Mouse (Mus musculus) left cerebral cortex, adult 11 months (tissue): ENCODE results near the gene Flt3.

Experiments
- DNase-seq: peaks from one replicate; pipeline ENCODE4 v3.0.0; 2022; ENCODE audit warnings: low spot score

Gene Flt3

GRCm38 (mm10) chr5:147408731-147409130 lies 8.4 kb upstream of the Flt3 start:
- DNase-seq, result no peak

DNA sequence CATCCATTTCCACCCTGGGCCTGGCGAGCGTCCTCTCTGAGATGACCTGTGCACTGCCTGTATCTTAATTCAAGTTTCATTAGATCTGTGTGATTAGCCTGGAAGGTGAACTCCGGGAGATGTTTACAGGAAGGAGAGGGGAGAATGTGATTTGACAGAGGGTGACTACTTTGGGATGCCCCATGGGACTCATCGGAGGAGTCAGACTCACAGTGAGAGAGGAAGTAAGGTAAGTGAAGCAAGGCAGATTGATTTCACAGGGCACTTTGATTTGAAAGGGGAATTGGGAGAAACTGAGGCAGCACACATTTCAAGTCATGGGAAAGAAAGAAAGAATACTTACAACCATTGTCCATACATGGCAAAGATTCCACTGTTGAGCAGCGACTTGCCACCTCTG lies 5.8 kb upstream of the Flt3 start:
- no peak for DNase-seq

- no peak for DNase-seq
Measured at GRCm38 (mm10) chr5:147402505-147402904, 2.2 kb upstream of the Flt3 start.

DNA sequence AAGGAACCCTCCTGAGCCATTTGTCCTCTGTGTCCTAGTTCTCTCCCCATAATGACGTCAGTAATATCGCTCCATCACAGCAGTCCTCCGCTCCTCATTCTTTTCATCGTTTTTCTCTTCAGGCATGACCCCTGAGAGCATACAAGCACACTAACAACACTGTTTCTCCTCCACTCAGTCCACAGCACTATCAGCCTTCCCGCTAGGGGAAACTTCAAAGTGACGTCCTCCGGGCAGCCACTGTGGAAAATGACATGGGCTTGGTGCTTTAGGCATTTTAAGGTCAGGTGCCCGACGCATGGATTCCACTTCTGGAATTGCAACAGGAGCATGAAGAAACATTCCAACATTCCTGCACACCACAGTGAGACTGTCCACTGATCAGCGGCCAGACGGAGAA lies 735 bp upstream of the Flt3 start:
- no peak for DNase-seq

DNA sequence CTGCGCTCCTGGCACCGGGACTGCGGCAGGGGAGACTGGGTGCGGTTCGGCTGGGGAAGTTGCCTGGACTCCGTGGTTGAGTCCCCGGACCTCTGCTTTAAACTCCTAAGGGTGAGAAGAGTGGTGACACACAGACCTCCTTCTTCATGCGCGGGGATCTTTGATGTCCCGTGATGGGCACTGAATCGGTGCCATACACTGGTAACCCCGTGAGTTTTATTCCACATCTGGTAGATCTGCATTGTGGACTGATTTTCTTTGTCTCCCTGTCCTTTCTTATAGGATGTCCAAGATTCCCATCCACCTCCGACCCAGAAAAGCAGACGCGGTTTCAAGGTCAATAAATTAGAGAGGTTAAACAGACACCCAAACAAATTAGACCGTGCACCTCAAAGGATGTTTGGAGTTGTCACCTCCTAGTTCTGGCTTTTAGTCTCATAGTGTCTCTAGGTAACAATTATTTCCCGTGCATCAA lies 253 bp upstream of the Flt3 start:
- DNase-seq, result no peak

GRCm38 (mm10) chr5:147395050-147395449 lies 5.2 kb downstream of the Flt3 start:
- DNase-seq, result no peak

DNA sequence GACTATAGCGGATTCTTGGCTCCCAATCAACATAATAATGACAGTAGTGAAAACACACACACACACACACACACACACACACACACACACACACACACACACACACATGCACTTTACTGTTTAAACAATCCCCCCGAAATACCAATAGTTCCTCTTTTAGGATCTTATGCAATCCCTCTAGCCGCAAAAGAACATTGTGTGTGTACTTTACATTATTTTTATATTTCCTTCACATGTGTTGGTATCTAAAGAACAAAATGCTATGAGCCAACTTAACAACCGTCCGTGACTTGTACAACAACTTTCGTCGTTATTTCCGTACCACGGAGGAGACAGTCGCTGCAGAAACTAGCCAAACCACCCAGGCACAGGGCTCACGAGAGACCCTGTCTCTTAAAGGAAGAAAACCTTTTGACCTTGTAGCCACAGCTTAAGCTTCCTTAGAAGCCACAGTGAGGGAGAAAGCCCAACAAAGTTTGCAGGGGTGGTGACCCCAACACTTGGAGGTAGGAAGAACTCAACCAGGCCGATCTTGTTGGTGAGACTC lies 7.5 kb downstream of the Flt3 start:
- no peak for DNase-seq

- DNase-seq, result no peak
Measured at GRCm38 (mm10) chr5:147390772-147391171, 9.5 kb downstream of the Flt3 start.

GRCm38 (mm10) chr5:147389052-147389451 lies 11.2 kb downstream of the Flt3 start:
- DNase-seq, result no peak

DNA sequence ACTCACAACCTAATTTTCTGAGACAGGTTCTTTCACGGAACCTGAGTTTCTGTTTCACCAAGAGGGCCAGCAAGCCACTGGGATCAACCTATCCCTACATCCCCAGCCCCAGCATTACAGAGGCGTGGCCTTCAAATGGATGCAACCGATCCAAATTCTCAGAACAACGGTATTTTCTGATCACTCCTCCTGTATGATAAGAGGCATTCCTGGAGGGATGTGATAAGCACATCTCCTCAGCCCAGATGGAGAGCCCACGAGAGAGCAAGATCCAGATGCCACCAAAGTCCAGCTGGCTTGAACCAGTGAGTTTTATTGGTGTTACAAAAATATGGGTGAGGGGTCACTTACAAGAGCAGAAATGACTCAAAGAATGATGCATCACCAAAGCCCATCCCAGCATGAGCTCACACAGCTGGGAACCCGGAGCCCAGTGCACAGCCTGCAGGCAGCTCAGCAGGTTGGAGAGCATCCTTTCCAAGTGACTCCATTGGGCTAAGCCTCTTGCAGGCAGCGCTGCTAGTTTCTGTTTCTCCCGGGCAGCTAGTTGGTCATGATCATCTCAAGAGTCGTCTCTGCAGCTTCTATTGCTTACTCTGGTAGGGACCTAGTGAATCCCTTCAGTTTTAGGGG lies 11.8 kb downstream of the Flt3 start:
- DNase-seq, result no peak

GRCm38 (mm10) chr5:147386865-147387264 lies 13.4 kb downstream of the Flt3 start:
- no peak for DNase-seq

DNA sequence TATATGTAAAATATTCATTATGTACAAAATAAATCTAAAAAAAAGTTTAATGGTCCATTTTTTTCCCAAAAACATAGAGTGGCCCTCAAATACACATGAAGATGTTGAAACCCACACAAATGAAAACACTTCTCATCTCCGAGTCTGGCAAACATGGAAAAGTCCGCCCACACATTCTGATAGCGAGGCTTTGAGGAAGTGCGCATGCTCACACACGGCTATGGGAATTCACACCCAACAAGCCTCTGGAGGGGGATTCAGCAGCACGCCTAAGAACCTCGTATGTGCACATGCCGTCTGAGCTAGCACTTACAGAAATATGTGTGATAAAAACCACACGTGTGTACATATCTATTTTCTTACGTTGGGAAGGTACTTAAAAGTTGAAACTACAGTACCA lies 18.9 kb downstream of the Flt3 start:
- no peak for DNase-seq

DNA sequence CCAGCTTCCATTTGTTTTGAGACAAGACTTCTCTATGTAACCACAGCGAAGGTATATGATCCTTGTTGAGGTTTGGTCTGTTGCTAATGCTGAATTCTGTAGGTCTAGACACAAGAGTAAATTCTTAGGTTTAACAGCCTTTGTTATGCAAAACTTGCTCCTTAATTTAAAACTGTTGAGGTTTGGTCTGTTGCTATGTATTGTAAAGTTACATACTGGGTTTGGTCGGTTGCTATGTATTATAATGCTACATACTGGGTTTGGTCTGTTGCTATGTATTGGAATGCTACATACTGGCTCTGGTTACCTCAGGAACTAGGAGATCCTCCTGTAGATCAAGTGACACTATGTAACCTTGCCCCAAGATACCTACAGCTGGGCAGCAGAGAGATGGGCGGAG lies 20.8 kb downstream of the Flt3 start:
- DNase-seq, result no peak

GRCm38 (mm10) chr5:147370276-147370675 lies 30.0 kb downstream of the Flt3 start:
- DNase-seq, result no peak

DNA sequence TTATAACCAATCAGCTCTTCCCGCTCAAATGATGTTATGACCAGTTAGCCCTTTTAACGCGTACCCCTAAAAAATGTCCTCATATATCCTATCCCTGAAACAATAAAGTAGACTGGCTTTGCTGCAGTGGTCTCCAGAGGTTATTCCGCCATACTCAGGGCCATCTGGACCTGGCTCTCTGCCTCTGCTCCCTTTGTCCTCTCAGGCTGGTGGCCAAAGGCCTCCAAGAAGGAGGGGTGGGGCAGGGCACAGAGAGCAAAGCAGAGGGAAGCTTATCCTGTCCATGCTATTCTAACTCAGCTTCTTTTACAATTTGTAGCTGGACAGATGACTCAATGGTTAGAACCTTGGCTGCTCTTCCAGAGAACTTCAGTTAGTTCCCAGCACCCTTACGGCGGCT lies 32.1 kb downstream of the Flt3 start:
- no peak for DNase-seq

- DNase-seq, result no peak
Measured at GRCm38 (mm10) chr5:147365995-147366765, 34.1 kb downstream of the Flt3 start.

DNA sequence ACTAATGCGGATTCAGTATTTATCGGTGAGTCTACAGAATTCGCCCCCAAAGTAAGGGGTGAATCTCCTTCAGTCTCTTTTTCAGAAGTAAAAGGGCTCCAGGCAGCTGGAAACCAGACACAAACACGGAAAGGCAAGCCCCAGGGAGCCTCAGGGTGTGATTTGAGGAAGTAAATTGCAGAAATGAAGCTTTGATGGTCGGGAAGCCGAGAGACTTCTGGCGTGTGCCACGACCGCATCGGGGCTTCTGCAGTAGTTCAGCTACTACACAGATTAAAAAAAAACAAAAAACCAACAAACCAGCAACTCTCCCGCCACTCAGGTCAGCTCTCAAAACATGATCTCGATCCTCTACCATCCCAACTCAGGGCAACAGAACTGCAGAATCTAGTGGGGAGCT lies 37.2 kb downstream of the Flt3 start:
- no peak for DNase-seq

- DNase-seq, result no peak
Measured at GRCm38 (mm10) chr5:147358481-147358880, 41.8 kb downstream of the Flt3 start.

DNA sequence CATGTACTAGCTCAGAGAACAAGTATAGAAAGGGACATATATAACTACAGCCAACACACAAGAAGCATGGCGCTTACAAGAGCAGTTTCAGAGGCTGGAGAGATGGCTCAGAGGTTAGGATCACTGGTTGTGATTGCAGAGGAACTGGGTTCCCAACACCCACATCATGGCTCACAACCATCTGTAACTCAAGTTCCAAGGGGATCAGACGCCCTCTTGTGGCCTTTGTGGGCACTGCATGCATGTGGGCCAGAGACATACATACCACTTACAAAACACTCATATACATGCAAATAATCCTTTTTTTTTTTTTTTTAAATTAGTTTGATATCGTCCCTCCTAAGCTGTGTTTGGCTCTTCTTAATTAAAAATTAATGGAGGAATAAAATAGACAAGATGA lies 42.8 kb downstream of the Flt3 start:
- no peak for DNase-seq

GRCm38 (mm10) chr5:147356260-147357055 lies 43.8 kb downstream of the Flt3 start:
- no peak for DNase-seq

GRCm38 (mm10) chr5:147355788-147356187 lies 44.5 kb downstream of the Flt3 start:
- no peak for DNase-seq

DNA sequence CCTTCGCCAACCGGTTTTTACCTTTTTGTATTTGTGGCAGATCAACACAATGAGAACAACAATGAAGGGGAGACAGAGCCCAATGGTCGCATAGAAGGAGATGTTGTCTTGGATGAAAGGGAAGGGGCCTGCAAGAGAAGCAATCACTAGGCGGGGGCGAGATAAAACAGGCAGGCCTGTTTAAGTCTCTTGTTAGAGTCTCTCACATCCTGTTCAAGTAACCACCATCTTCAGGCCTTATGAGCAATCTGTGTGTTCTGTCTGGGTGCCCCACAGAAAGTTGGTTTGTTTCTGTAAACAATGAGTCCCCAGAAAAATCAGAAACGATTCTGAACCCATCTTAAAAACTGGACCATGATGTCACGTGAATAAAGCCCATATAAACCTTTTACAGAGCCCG lies 45.3 kb downstream of the Flt3 start:
- DNase-seq, result no peak
